Mouse (Mus musculus): Measurements from ENCODE around the gene Endod1.

GRCm38 (mm10) chr9:14314477-14314876 lies 66.8 kb downstream of the Endod1 start:
- TF ChIP-seq CTCF (conservative IDR thresholded peaks at IDR 0.05; ENCODE audit: low read length), result no peak
- no peak for TF ChIP-seq POU5F1 (IDR thresholded peaks at IDR 0.05; ENCODE audit: borderline replicate concordance, low read length)
- no peak for TF ChIP-seq NANOG (IDR thresholded peaks at IDR 0.05; ENCODE audit: borderline replicate concordance, low read length)
